ENCODE assay signal across 12 mouse cellular contexts in the genomic region with DNA sequence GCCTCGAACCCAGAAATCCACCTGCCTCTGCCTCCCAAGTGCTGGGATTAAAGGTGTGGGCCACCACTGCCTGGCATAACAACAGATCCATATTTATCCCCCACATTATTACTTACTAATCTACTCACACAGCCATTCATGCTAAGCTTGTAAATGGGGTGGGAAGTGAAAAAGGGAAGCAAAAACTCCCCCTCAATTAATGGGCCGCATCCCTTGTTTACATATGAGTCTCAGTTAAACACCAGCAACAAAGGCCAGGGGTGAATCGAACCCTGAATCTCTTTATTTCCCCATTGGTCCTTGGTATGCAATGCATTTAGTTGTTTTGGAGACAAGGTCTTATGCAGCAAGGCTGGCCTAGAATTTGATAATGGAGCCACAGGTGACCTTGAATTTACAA. TPM values are rescaled to one million over a fixed set of nuclear protein-coding genes. Genes with fewer than 3 reads are reported as not detected.
"Had no signal": no experiment of that assay in that cellular context is flagged by ENCODE, and none has a peak within 500 bp of the region (broad histone marks: within the 10 kb centered on the region; RNA-seq: fewer than 3 reads in every experiment).

No protein-coding gene starts in this region.

- ATAC-seq: liver, embryonic 12.5 days; lung, postnatal 0 days; midbrain, embryonic 13.5 days; midbrain, embryonic 15.5 days had no signal

- DNase-seq: lung, adult 2 months; lung, postnatal 14 days; thymus, adult 18-20 months; thymus, postnatal 14 days; thymus, postnatal 36 days had no signal

RNA-seq across cellular contexts. Expression of a gene that starts 17.2 kb away (rescaled TPM):
- total RNA-seq: monocyte, adult 5-6 weeks had no signal

RNA-seq across cellular contexts. Expression of a gene that starts 40.6 kb away (rescaled TPM):
- total RNA-seq: megakaryocyte progenitor cell, adult 5-6 weeks; monocyte, adult 5-6 weeks; neutrophil, adult 5-6 weeks had no signal
